Mouse (Mus musculus) cerebellum, postnatal 36 days (tissue): ENCODE measurements around the gene Mrps34.

Experiments used
- DNase-seq, 2 experiments: peaks; one replicate each; pipeline ENCODE4 v3.0.0; 2021 to 2022; ENCODE audit warnings: mixed read lengths in 2 of 2

The Mrps34 gene

GRCm38 (mm10) chr17:24881738-24882440 lies 13.0 kb upstream of the Mrps34 start:
- no peak for DNase-seq

GRCm38 (mm10) chr17:24884391-24884790 lies 10.5 kb upstream of the Mrps34 start:
- DNase-seq: no peak

- no peak for DNase-seq
These were observed 9.4 kb upstream of the Mrps34 start for GRCm38 (mm10) chr17:24885356-24886133.

DNA sequence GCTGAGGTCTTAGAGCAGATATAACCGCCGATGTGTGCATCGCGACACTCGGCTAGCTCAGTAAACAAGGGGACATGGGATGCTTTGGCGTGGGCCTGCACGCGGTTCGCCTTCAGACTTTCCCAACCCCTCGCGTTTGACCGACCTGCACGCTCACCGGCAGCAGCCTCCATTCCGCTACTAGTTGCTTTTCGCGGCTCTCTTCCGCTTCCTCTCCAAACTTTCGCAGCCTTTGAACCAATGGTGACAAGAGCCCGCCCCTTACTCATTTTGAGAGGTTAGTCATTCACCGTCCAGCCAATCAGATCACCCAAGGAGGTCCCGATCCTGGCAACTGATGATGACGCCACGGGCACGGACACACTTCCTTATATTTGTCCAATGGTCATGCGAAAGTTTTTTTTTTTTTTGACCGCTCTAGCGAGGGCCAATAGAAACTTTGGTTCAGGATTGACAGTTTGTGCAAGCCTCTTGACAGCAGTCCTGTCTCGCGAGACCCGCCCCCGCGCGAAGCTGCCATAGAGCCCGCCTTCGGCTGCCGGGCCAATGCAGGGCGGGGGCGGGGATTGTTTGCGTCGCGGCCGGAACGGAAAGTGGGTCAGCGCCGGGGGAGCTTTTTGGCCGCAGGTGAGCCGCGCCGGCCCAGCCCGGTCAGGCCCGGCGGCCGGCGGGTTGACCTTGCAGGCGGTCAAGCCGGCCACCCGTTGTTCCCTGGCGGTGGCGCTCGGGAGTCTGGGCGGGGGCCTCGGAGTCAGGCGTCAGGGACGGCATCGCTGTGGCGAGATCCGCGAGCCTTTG lies 8.6 kb upstream of the Mrps34 start, which contains the start of the genes Nubp2 and Spsb3:
Gene Nubp2, minus strand, starts transcription at position 216 of the 798 bp plus-strand sequence.
Gene Spsb3, plus strand, starts transcription at position 510 of the 798 bp plus-strand sequence.
- DNase-seq: peak; percentile 98 to 99

- no peak for DNase-seq
These were observed 8.0 kb upstream of the Mrps34 start for GRCm38 (mm10) chr17:24886932-24887271.

DNA sequence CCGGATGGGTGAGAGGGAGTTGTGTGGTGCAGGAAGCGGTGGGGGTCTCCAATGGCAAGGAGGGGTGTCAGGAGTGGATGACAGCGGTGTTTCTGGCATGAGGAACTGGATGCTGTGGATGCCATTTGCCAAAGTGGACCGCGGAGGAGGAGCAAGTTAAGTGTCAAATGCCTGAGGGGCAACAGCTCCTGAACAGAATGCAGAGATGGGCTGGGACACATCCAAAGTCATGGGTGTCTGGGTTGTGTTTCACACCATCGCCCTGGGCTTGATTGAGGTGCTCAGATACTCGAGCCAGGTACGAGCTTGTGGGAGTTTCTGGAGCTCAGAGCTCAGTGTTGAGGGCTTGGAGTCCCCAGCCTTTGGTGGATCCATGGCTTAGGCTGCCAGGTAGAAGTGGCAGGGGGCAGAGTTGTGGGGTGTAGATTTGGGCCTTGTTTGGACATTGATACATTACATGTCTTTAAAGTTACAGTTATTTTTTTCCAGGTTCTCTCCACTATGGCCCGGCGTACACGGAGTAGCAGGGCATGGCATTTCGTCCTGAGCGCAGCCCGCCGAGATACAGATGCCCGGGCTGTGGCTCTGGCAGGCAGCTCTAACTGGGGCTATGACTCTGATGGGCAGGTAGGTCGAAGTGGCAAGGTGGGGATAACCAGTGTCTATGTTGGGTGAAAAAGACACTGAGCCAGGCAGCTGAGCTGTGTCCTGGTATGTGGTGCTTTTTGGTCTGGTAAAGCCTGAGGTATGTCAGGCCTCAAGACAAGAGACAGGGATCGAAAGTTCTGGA lies 7.4 kb upstream of the Mrps34 start:
- DNase-seq: no peak

DNA sequence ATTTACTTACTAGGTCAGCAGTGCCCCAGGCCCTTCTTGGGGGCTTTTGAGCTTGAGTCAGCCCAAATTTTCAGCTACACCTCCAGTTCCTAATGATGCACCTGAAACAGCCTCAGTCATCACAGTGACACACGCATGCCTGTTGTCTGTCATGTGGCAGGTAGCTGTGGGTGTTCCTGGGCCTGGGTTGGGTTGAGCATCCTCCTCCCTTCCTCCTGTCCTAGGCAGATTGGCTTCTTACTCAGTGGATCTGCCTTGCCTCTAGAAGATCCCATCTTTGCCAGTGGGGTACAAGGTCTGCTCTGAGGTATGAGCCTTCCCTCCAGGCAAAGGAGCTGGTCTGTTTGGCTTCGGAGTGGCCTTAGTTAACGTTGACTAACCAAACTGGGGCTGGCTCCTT lies 6.1 kb upstream of the Mrps34 start:
- DNase-seq: no peak

- DNase-seq: no peak
These were observed 4.5 kb upstream of the Mrps34 start for GRCm38 (mm10) chr17:24890151-24891092.

- DNase-seq: peak; percentile 73 to 77
These were observed 3.6 kb upstream of the Mrps34 start for GRCm38 (mm10) chr17:24891321-24891720.

- DNase-seq: no peak
These were observed 2.1 kb upstream of the Mrps34 start for GRCm38 (mm10) chr17:24892785-24893184.

- no peak for DNase-seq
These were observed 1.6 kb upstream of the Mrps34 start for GRCm38 (mm10) chr17:24893276-24893675.

DNA sequence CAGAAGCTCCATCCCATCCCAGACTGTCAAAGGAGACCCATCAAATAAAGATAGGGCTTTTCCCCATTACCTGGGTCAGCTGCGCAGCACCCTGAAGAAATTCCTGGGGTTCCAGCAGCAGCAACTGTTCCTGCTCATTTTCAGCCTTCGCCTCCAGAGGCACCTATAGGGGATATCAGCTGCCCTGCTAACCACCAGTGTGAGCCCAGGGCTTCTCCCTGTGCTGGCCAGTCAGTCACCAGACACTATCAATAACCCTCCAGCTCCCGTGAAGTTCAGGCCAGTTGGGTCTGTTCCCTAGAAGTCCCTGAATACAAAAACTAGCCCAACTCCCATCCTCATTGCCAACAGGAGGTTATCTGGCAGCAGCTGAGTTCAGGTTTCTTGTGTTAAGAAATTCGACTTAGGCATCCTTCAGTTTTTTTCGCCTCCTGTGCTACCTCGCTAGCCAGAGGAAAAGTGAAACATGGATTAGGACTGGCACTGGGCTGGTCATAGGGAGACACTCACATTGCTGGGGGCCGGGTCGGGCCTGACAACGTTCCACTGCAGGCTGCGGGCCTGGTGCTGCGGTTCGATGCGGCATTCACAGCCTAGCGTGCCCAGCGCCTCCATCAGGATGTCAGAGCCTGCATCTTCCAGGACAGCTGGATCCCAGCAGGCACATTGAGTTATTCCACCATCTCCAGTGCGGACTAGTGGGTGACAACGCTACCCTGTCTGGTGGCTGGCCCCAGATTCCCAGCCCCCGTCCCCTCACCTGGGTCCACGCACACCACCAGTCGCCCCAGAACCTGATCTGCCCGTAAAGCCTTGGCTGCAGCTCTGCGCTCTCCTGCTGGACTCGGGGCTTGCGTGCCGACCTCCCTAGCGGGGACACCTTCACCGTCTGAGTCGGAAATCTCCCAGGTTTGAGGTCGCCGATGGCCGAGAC lies 588 bp upstream of the Mrps34 start:
- no peak for DNase-seq

GRCm38 (mm10) chr17:24895571-24896240 lies 790 bp downstream of the Mrps34 start:
- no peak for DNase-seq

DNA sequence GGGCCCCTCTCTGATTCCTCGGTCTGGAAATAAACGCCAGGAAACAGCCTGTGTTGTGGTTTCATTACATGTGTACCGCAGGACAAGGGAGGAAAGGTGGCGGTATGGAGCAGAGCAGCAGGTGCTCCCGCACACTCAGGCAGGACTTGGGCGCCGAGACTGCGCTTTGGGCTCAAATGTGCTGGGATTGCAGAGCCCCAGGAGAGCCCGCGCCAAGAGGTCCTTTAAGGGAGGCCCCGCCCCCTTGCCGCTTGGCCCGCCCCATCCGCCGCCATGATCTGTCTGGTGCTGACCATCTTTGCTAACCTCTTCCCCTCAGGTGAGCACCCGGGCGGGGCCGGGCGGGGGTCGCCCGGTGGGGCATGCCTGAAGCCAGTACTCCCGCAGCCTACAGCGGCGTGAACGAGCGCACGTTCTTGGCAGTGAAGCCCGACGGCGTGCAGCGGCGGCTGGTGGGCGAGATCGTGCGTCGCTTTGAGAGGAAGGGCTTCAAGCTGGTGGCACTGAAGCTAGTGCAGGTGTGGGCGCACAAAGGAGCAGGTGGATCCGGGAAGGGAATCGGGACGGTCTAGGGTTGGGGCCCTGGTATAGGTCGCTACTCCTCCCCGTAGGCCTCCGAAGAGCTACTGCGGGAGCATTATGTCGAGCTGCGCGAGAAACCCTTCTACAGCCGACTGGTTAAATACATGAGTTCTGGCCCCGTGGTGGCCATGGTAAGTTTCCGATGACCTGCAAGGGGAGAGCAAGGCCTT lies 1.5 kb downstream of the Mrps34 start, which contains the start of gene Nme3:
Gene Nme3, plus strand, starts transcription at position 260 of the 752 bp plus-strand sequence.
- DNase-seq: peak; percentile 76 to 82

DNA sequence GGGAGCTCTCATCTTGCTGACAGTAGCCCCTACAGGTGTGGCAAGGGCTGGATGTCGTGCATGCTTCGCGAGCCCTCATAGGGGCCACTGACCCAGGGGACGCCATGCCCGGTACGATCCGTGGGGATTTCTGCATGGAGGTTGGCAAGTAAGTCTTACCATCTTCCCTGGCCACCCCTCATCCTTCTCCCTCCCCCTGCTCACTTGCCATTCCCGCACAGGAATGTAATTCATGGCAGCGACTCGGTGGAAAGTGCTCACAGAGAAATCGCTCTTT lies 2.0 kb downstream of the Mrps34 start:
- DNase-seq: no peak

GRCm38 (mm10) chr17:24897600-24897999 lies 2.7 kb downstream of the Mrps34 start:
- DNase-seq: no peak

DNA sequence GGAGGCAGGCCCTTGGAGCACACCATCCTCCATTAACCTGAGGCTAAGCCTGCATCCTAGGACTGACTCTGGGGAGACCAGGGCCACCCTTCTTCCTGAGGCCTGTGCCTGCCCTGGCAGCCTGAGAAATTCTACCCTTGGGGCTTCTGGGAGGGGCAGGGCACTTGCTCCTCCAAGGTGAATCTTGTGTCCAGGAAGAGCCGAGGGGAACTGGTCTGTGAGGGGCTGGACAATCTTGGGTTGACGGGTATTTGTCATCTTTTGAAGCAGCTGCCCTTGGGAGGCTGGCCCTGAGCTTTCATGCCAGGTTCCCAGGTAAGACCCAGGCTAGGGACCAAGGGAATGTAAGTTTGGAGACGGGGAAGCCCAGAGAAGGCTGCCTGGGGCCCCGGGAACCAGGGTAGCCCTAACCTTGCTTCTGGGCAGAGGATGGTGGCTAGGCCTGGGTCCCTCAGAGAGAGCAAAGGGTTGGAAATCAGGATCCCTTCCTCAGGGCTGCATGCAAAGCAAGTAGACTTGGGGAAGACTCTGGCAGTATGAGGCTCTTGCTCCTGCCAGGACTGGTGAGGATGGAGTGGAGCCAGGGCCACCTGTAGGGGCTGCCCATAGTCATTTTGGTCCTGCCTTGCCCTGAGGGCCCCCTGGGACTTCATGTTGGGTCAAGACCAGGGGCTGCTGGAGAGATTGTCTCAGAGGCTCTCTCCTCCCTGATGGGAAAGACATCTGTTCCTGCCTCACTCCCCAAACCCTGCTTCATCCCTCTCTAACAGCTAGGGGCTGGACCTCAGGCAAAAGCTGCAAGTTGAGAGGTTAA lies 3.3 kb downstream of the Mrps34 start:
- DNase-seq: no peak

DNA sequence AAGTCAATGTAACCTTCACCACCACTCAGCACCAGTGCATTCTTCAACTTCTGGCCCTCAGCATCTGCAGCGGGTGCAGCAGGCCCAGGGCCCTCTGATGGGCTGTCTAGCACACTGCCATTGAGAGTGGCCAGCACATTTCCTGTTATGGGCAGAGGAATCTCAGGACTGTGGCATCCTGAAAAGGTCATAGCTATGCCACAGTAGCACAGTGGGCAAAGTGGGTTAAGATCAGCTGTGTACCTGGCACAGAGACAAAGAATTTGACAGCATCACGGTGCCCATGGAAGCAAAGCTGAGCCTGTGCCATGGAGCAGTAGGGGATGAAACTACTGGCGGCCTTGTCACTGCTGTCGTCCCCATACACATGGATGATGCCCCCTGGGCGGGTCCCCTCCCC lies 4.2 kb downstream of the Mrps34 start:
- DNase-seq: no peak
